Mouse (Mus musculus) kidney, adult 2 months (tissue): Measurements from ENCODE around the gene Rack1. TPM values are rescaled to one million over a fixed set of nuclear protein-coding genes. Genes with fewer than 3 reads are reported as not detected.
"Not testable (repeated sequence)": the region's sequence is repeated elsewhere in the genome, so short reads cannot be mapped to it uniquely, and the experiment has no call there.

Source experiments
- DNase-seq: peaks from one replicate; pipeline ENCODE4 v3.0.0; 2021
- H3K27ac ChIP-seq: fragments of 200-500 bp; 2 replicates; pipeline ENCODE4 v1.5.1; 2012; ENCODE audit warnings: low read depth, low read length, control low read depth, inconsistent platforms; ENCODE audit not compliant: insufficient read depth
- H3K27me3 ChIP-seq: fragments of 200-500 bp; replicated peaks from 2 replicates; pipeline ENCODE4 v1.6.1; 2012; ENCODE audit warnings: mild to moderate bottlenecking, moderate library complexity, low read length, inconsistent platforms; ENCODE audit not compliant: control insufficient read depth, insufficient read depth
- H3K36me3 ChIP-seq: fragments of 200-500 bp; 2 replicates; pipeline ENCODE4 v1.6.1; 2012; ENCODE audit warnings: mild to moderate bottlenecking, moderate library complexity, low read length, inconsistent platforms; ENCODE audit not compliant: control insufficient read depth, insufficient read depth
- H3K4me1 ChIP-seq: fragments of 200-500 bp; 2 replicates; pipeline ENCODE4 v1.6.1; 2011; ENCODE audit warnings: low read length; ENCODE audit not compliant: control insufficient read depth, insufficient read depth
- H3K4me3 ChIP-seq: fragments of 200-500 bp; 2 replicates; pipeline ENCODE4 v1.5.1; 2011; ENCODE audit warnings: mild to moderate bottlenecking, low read depth, low read length, control low read depth; ENCODE audit not compliant: insufficient read depth
- CTCF ChIP-seq: fragments of 200-500 bp; conservative IDR thresholded peaks from 2 replicates; pipeline ENCODE4 v1.5.1; 2011; ENCODE audit warnings: low read depth, mild to moderate bottlenecking, control low read depth, low read length, moderate library complexity, mixed read lengths; ENCODE audit not compliant: insufficient read depth, insufficient read length
- POLR2A ChIP-seq: fragments of 200-500 bp; IDR thresholded peaks from one replicate; pipeline ENCODE4 v1.6.1; 2011; ENCODE audit warnings: low read depth, low read length, control low read depth
- WGBS: fragments of 180-500 bp; shearing (Covaris S2); methylation state at CpG from one replicate; pipeline ENCODE4 v1.1.7; 2018; 5-methylcytosine and 5-hydroxymethylcytosine counted together
- polyA plus RNA-seq: library from polyadenylated mRNA; depleted of rRNA; stranded (reverse); fragments of >200 nt; gene quantifications from 2 replicates; pipeline ENCODE4 v1.2.3, GENCODE M21; 2012

The Rack1 gene
- polyA plus RNA-seq, 1 experiment, result 1,243 TPM

GRCm38 (mm10) chr11:48788311-48789089, 11.6 kb upstream of the Rack1 start:
- DNase-seq, result peak; percentile 85

GRCm38 (mm10) chr11:48789215-48789614, 10.9 kb upstream of the Rack1 start:
- H3K27me3 ChIP-seq, result no peaks in the 10 kb centered on the region
- no peak for DNase-seq
- H3K27ac ChIP-seq, result no peak overlapping the region
- no peaks in the 10 kb centered on the region for H3K36me3 ChIP-seq
- H3K4me3 ChIP-seq, result no peak overlapping the region
- H3K4me1 ChIP-seq, result peaks cover 2% of the 10 kb centered on the region; the same call in 1 of the 2 replicates
- 81% methylated on average over 5 of the region's 5 CpGs for WGBS
- no peak for TF ChIP-seq POLR2A

More at GRCm38 (mm10) chr11:48788311-48789089, 11.6 kb upstream of the Rack1 start:
- H3K36me3 ChIP-seq, result no peaks in the 10 kb centered on the region
- H3K4me1 ChIP-seq, result peaks cover 2% of the 10 kb centered on the region; the same call in 1 of the 2 replicates
- H3K27me3 ChIP-seq, result no peaks in the 10 kb centered on the region
- WGBS, result 10% methylated on average over 16 of the region's 16 CpGs
- H3K4me3 ChIP-seq, result peak overlapping the region; percentile 50
- TF ChIP-seq CTCF (peak; percentile 72), POLR2A (no peak)
- no peak overlapping the region for H3K27ac ChIP-seq

GRCm38 (mm10) chr11:48789973-48790823, 9.9 kb upstream of the Rack1 start:
- Histone ChIP-seq H3K27ac (no peak overlapping the region), H3K4me1 (peaks cover 2% of the 10 kb centered on the region; the same call in 1 of the 2 replicates), H3K27me3 (no peaks in the 10 kb centered on the region), H3K4me3 (peak overlapping the region; percentile 18; the same call in 1 of the 2 replicates), H3K36me3 (no peaks in the 10 kb centered on the region)
- TF ChIP-seq POLR2A (no peak), CTCF (peak; percentile 88)
- WGBS, result 15% methylated on average over 20 of the region's 20 CpGs
- DNase-seq, result peak; percentile 91

GRCm38 (mm10) chr11:48790946-48791345, 9.2 kb upstream of the Rack1 start:
- no peak for TF ChIP-seq POLR2A
- TF ChIP-seq CTCF, result no peak
- Histone ChIP-seq H3K27ac (no peak overlapping the region), H3K4me1 (peaks cover 2% of the 10 kb centered on the region; the same call in 1 of the 2 replicates), H3K4me3 (no peak overlapping the region), H3K27me3 (no peaks in the 10 kb centered on the region), H3K36me3 (no peaks in the 10 kb centered on the region)
- WGBS, result 27% methylated on average over 8 of the region's 8 CpGs
- peak; percentile 80 for DNase-seq

- H3K27ac ChIP-seq, DNase-seq: not testable (repeated sequence)
- 92% methylated on average over 9 of the region's 9 CpGs for WGBS
These were observed 8.2 kb upstream of the Rack1 start for GRCm38 (mm10) chr11:48791894-48792293.

GRCm38 (mm10) chr11:48793184-48793583, 6.9 kb upstream of the Rack1 start:
- no peak for DNase-seq
- no peaks in the 10 kb centered on the region for H3K36me3 ChIP-seq
- H3K27me3 ChIP-seq, result no peaks in the 10 kb centered on the region
- no peak overlapping the region for H3K4me3 ChIP-seq
- no peak overlapping the region for H3K27ac ChIP-seq
- TF ChIP-seq CTCF (no peak), POLR2A (no peak)
- WGBS, result 98% methylated on average over 3 of the region's 3 CpGs
- peaks cover 2% of the 10 kb centered on the region; the same call in 1 of the 2 replicates for H3K4me1 ChIP-seq

More at GRCm38 (mm10) chr11:48791894-48792293, 8.2 kb upstream of the Rack1 start:
- H3K27me3 ChIP-seq, H3K4me3 ChIP-seq, H3K4me1 ChIP-seq, H3K36me3 ChIP-seq: not testable (repeated sequence)

DNA sequence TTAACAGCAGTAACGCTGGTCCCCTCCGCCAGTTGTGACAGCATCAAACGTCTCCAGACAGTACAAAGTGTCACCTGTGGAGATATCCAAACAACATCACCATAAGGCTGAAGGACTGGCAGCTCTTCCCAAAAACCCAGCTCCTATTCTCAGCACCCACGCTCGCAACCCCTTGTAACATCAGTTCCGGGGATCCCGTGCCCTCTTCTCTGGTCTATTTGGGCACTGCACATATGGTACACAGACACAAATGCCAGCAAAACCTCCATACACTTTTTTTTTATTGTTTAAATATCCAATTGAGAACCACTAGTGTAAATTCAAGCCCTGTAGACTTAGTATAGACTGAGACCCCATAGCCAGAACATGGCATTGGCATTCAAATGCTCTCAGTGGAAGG, 4.9 kb upstream of the Rack1 start:
- Histone ChIP-seq H3K27me3 (no peaks in the 10 kb centered on the region), H3K27ac (no peak overlapping the region), H3K4me1 (peaks cover 2% of the 10 kb centered on the region; the same call in 1 of the 2 replicates), H3K4me3 (no peak overlapping the region), H3K36me3 (no peaks in the 10 kb centered on the region)
- DNase-seq, result no peak
- TF ChIP-seq CTCF, result no peak
- no peak for TF ChIP-seq POLR2A
- WGBS, result 96% methylated on average over 7 of the region's 7 CpGs
